Mouse (Mus musculus) stomach, postnatal 0 days (tissue): ENCODE results near the gene Hmcn1.

Source experiments
- CTCF ChIP-seq: IDR thresholded peaks from 2 replicates; pipeline ENCODE4 v1.5.1; 2016; ENCODE audit warnings: antibody characterized with exemption, low read depth, mild to moderate bottlenecking, moderate library complexity
- EP300 ChIP-seq: optimal IDR thresholded peaks from 2 replicates; pipeline ENCODE3; 2016; ENCODE audit warnings: antibody characterized with exemption

- TF ChIP-seq CTCF (no peak), EP300 (no peak)
These were observed 286.7 kb downstream of the Hmcn1 start for GRCm38 (mm10) chr1:150706502-150706901.
